Mouse (Mus musculus) erythroid progenitor cell, adult 5-6 weeks (primary cell): ENCODE data around the gene Fbxl5. TPM values are rescaled to one million over a fixed set of nuclear protein-coding genes. Genes with fewer than 3 reads are reported as not detected.

Experiments used
- ATAC-seq: replicated peaks from 2 replicates; pipeline ENCODE4 v1.8.0; 2016; ENCODE audit warnings: moderate number of reproducible peaks, mild to moderate bottlenecking, moderate TSS enrichment, inconsistent platforms; ENCODE audit not compliant: poor library complexity, low FRiP score, severe bottlenecking
- total RNA-seq, 2 experiments: library from RNA; stranded (forward) in 1 of 2; stranded (reverse) in 1 of 2; fragments of 150-400 nt in 1 of 2; fragments of 186-747, 209-891 nt in 1 of 2; gene quantifications; 2 replicates each; pipeline versions ENCODE4 v1.2.3 to v1.2.4; 2015 to 2017; ENCODE audit warnings: low replicate concordance in 2 of 2

The Fbxl5 gene
- total RNA-seq, 2 experiments from 2014 or later = 14.6 to 21.8 TPM

DNA sequence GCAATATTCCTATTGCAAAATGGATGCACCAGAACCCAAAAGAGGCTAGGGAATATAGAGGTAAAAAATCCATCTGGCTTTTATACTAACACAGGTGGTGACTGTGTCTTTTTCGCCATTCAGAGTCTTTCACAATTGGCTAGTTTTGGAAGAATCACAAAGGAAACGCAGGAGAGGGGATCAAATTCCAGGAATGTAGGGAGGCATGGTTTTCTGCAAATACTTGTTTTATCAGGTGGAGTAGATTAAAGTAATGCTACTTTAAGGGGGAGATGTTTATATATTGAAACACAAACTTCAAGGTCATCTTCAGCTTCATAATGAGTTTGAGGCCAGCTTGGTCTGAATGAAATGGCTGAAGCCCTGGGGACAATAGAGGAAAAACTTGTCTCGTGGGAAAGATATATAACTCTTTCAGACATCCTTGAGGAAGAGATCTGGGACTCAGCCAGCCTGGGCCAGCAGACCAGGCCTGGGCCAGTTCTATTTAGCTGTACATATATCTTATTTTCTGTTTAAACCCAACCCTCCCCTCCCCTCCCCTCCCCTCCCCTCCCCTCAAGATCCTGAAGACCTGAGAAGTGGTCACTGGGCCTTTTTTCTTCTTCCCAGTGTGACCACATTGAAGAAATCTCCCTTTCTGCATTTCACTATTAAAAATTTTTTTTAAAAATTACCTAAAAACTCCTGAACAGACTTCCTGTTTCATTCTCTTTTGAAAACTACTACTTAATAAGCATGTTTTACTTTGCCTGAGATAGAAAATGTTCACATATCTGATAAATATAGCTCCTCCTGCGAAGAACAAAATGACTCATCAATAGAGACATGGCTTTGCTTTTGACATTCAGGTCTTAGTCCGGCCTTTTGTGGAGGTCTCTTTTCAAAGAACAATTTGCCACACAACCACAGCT, 99.6 kb downstream of the Fbxl5 start:
- ATAC-seq = no peak

DNA sequence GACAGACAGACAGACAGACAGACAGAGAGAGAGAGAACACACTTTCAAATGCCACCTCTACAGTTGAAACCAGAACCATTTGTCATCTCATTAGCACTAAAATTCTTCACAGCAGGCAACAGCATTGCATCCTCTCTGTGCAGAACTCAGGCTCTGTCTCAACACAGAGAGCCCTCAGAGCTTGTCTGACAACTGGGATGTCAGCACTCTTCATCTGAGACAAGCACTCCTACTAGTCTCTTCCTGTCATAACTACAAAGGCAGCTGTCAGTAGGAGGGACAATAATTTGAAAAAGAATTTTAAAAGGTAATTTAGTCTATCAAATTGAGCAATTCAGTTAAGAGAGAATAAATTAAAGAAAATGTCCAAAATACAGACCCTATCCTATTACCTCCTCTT, 122.2 kb downstream of the Fbxl5 start:
- no peak for ATAC-seq

- no peak for ATAC-seq
Observed at GRCm38 (mm10) chr5:43697133-43697532, 124.3 kb downstream of the Fbxl5 start.

Other genes with a start within 250 kb of the Fbxl5 start
- gene Cc2d2a, start 159.3 kb downstream of the Fbxl5 start, total RNA-seq (2015; ENCODE audit: low replicate concordance) = 0.84 and 1.1 TPM in 2 replicates
- under 0.01 and 0.38 TPM in 2 replicates for gene Cc2d2a, start 159.3 kb downstream of the Fbxl5 start, total RNA-seq (2017; ENCODE audit: low replicate concordance)
- 0.72 and 13.8 TPM in 2 replicates for gene Bst1, start 2.8 kb downstream of the Fbxl5 start, total RNA-seq (2015; ENCODE audit: low replicate concordance)
- 6.5 and 9.2 TPM in 2 replicates for gene Bst1, start 2.8 kb downstream of the Fbxl5 start, total RNA-seq (2017; ENCODE audit: low replicate concordance)
- 14.4 and 18.0 TPM in 2 replicates for gene Cd38, start 46.9 kb upstream of the Fbxl5 start, total RNA-seq (2015; ENCODE audit: low replicate concordance)
- 5.8 and 7.6 TPM in 2 replicates for gene Cd38, start 46.9 kb upstream of the Fbxl5 start, total RNA-seq (2017; ENCODE audit: low replicate concordance)
- 2.2 TPM in 1 of 2 replicates, not detected in the other for gene Gm7879, start 91.5 kb upstream of the Fbxl5 start, total RNA-seq (2015; ENCODE audit: low replicate concordance)
- gene Gm7879, start 91.5 kb upstream of the Fbxl5 start, total RNA-seq (2017; ENCODE audit: low replicate concordance) = 0.53 TPM in 1 of 2 replicates, not detected in the other
- not detected in 2 replicates for gene Fgfbp1, start 160.1 kb upstream of the Fbxl5 start, total RNA-seq (2015; ENCODE audit: low replicate concordance)
- not detected in 2 replicates for gene Fgfbp1, start 160.1 kb upstream of the Fbxl5 start, total RNA-seq (2017; ENCODE audit: low replicate concordance)